Mouse (Mus musculus) small intestine, adult 2 months (tissue): ENCODE results near the gene Gmppa.

ENCODE experiments used
- CTCF ChIP-seq: fragments of 200-500 bp; IDR thresholded peaks from 2 replicates; pipeline ENCODE4 v1.5.1; 2012; ENCODE audit warnings: low read depth, mild to moderate bottlenecking, control low read depth, inconsistent platforms, low read length, moderate library complexity, mixed read lengths; ENCODE audit not compliant: insufficient replicate concordance, insufficient read length; ENCODE audit errors: extremely low read depth
- POLR2A ChIP-seq: fragments of 200-500 bp; IDR thresholded peaks from 2 replicates; pipeline ENCODE4 v1.6.1; 2012; ENCODE audit warnings: low read depth, mild to moderate bottlenecking, control low read depth, inconsistent platforms, low read length, moderate library complexity

DNA sequence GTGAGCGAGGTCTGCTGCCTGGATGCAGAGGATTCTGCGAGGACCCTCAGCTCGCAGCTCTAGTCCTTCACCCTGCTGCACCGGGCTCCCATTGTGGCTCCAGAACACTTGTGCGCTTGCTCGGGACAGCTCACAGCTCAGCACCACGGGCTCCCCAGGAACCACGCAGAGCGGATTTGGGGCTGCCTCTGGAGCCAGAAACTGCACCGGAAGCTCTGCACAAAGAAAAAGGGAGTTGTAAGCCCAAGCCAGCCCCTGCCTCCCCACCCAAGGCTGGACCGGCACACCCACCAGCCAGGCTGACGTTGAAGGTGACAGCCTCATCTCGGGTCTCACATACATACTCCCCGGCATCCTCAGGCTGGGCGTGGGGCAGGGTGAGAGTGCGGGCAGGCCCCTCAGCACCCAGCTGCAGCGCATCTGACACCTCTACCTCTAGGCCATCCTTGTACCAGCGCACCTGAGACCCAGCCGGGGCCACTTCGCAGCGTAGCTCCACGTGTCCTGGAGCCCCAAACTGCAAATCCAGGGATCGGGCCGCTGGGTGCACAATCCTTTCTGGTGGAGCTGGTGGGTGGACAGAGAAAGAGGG is 56.9 kb downstream of the Gmppa start:
- TF ChIP-seq CTCF (no peak), POLR2A (no peak)
